Comparison of ENCODE assay signal across 10 mouse cellular contexts in genomic region chr17:31332333-31332732, GRCm38 (mm10). TPM values are rescaled to one million over a fixed set of nuclear protein-coding genes. Genes with fewer than 3 reads are reported as not detected.
A peak's percentile ranks its signal among the peaks of the same experiment; 100 is the strongest.
DNase-seq lines count a peak whose midpoint lies in the region; ATAC-seq and TF ChIP-seq lines count a peak whose summit lies in the region.
"Had no signal": no experiment of that assay in that cellular context is flagged by ENCODE, and none has a peak within 500 bp of the region (broad histone marks: within the 10 kb centered on the region; RNA-seq: fewer than 3 reads in every experiment).

No protein-coding gene starts in this region.

- no peaks in the 10 kb centered on the region for H3K36me3 ChIP-seq in hindbrain, postnatal 0 days (ENCODE audit: insufficient read depth, low read length)
- H3K36me3 ChIP-seq in hindbrain, embryonic 13.5 days: peaks cover 17% of the 10 kb centered on the region
- H3K36me3 ChIP-seq in midbrain, embryonic 14.5 days (ENCODE audit: control insufficient read depth, insufficient read depth, low read length): no peaks in the 10 kb centered on the region; the same call in 1 of the 2 replicates
- peaks cover 6% of the 10 kb centered on the region; the same call in 1 of the 2 replicates for H3K36me3 ChIP-seq in midbrain, embryonic 13.5 days
- no peaks in the 10 kb centered on the region; the same call in 1 of the 2 replicates for H3K36me3 ChIP-seq in splenic B cell, adult 2 months (ENCODE audit: control insufficient read depth, insufficient read depth, low read length, poor library complexity, severe bottlenecking)
- H3K36me3 ChIP-seq in heart, embryonic 11.5 days (ENCODE audit: control insufficient read depth, insufficient read depth, low read length): no peaks in the 10 kb centered on the region

- no peak overlapping the region for H3K9ac ChIP-seq in hindbrain, postnatal 0 days (replicated peaks; ENCODE audit: low read length)
- H3K9ac ChIP-seq in hindbrain, embryonic 13.5 days: no peak overlapping the region
- no peak overlapping the region for H3K9ac ChIP-seq in midbrain, embryonic 14.5 days (replicated peaks; ENCODE audit: low read length)
- no peak overlapping the region for H3K9ac ChIP-seq in midbrain, embryonic 13.5 days (replicated peaks)
- no peak overlapping the region for H3K9ac ChIP-seq in heart, embryonic 11.5 days (ENCODE audit: low read depth, low read length)

- 43% methylated on average over 1 of the region's 1 CpGs for WGBS in hindbrain, postnatal 0 days
- 35% methylated on average over 1 of the region's 1 CpGs for WGBS in hindbrain, embryonic 13.5 days
- 51% methylated on average over 1 of the region's 1 CpGs for WGBS in midbrain, embryonic 14.5 days
- 42% methylated on average over 1 of the region's 1 CpGs for WGBS in midbrain, embryonic 13.5 days
- 30% methylated on average over 1 of the region's 1 CpGs for WGBS in heart, embryonic 11.5 days (ENCODE audit: insufficient replicate concordance)

- peaks cover 3% of the 10 kb centered on the region; the same call in 1 of the 2 replicates for H3K4me1 ChIP-seq in hindbrain, postnatal 0 days (ENCODE audit: insufficient read depth, low read length)
- peaks cover 4% of the 10 kb centered on the region for H3K4me1 ChIP-seq in hindbrain, embryonic 13.5 days (replicated peaks)
- H3K4me1 ChIP-seq in midbrain, embryonic 14.5 days (ENCODE audit: control insufficient read depth, insufficient read depth, low read length): no peaks in the 10 kb centered on the region
- H3K4me1 ChIP-seq in midbrain, embryonic 13.5 days (replicated peaks): 0 out of 2 replicates have a peak, but pooled peaks cover under 1% of the 10 kb centered on the region
- no peaks in the 10 kb centered on the region for H3K4me1 ChIP-seq in heart, embryonic 11.5 days (ENCODE audit: control insufficient read depth, insufficient read depth, low read length)

- no peak overlapping the region for H3K27ac ChIP-seq in hindbrain, postnatal 0 days
- no peak overlapping the region for H3K27ac ChIP-seq in hindbrain, embryonic 13.5 days
- no peak overlapping the region for H3K27ac ChIP-seq in midbrain, embryonic 14.5 days (replicated peaks; ENCODE audit: low read depth, low read length)
- H3K27ac ChIP-seq in midbrain, embryonic 13.5 days: no peak overlapping the region
- H3K27ac ChIP-seq in heart, embryonic 11.5 days (ENCODE audit: low read depth, low read length): no peak overlapping the region

- TF ChIP-seq CTCF in hindbrain, postnatal 0 days (IDR thresholded peaks at IDR 0.05; ENCODE audit: low read depth): peak; percentile 58

- no peaks in the 10 kb centered on the region for H3K27me3 ChIP-seq in hindbrain, postnatal 0 days (ENCODE audit: insufficient read depth, low read length)
- H3K27me3 ChIP-seq in hindbrain, embryonic 13.5 days: no peaks in the 10 kb centered on the region
- H3K27me3 ChIP-seq in midbrain, embryonic 14.5 days (ENCODE audit: control insufficient read depth, insufficient read depth, low read length): no peaks in the 10 kb centered on the region
- H3K27me3 ChIP-seq in midbrain, embryonic 13.5 days: no peaks in the 10 kb centered on the region
- no peaks in the 10 kb centered on the region for H3K27me3 ChIP-seq in splenic B cell, adult 2 months (ENCODE audit: control insufficient read depth, insufficient read depth, low read length, poor library complexity, severe bottlenecking)
- H3K27me3 ChIP-seq in heart, embryonic 11.5 days (ENCODE audit: control insufficient read depth, insufficient read depth, low read length): no peaks in the 10 kb centered on the region

- H3K9me3 ChIP-seq in hindbrain, postnatal 0 days (ENCODE audit: low read length): no peaks in the 10 kb centered on the region
- no peaks in the 10 kb centered on the region for H3K9me3 ChIP-seq in hindbrain, embryonic 13.5 days
- H3K9me3 ChIP-seq in midbrain, embryonic 14.5 days (ENCODE audit: control insufficient read depth, low read length): no peaks in the 10 kb centered on the region
- no peaks in the 10 kb centered on the region for H3K9me3 ChIP-seq in midbrain, embryonic 13.5 days
- no peaks in the 10 kb centered on the region for H3K9me3 ChIP-seq in heart, embryonic 11.5 days (replicated peaks; ENCODE audit: control insufficient read depth, low read length)

- DNase-seq in hindbrain, postnatal 0 days (ENCODE audit: low spot score): peak; percentile 61
- DNase-seq in midbrain, embryonic 14.5 days: peak; percentile 48
- peak; percentile 13 for DNase-seq in Muller cell, postnatal 12 days (ENCODE audit: inconsistent ontology term)
- DNase-seq in splenic B cell, adult 2 months (ENCODE audit: low read depth, low spot score): peak; percentile 62
- no peak for DNase-seq in frontal cortex, postnatal 36 days (ENCODE audit: low spot score in 2 of 2)
- DNase-seq: heart, postnatal 4 days; left cerebral cortex, postnatal 4 days had no signal

- no peak for ATAC-seq in hindbrain, postnatal 0 days
- no peak for ATAC-seq in hindbrain, embryonic 13.5 days (ENCODE audit: low FRiP score)
- no peak for ATAC-seq in midbrain, embryonic 14.5 days (ENCODE audit: low FRiP score, low TSS enrichment)
- no peak for ATAC-seq in midbrain, embryonic 13.5 days
- ATAC-seq in heart, embryonic 11.5 days (replicated peaks; ENCODE audit: insufficient number of reproducible peaks, low FRiP score, low TSS enrichment): no peak

- no peak overlapping the region for H3K4me3 ChIP-seq in hindbrain, postnatal 0 days (ENCODE audit: low read length)
- no peak overlapping the region for H3K4me3 ChIP-seq in hindbrain, embryonic 13.5 days
- H3K4me3 ChIP-seq in midbrain, embryonic 14.5 days (replicated peaks; ENCODE audit: low read depth, low read length): no peak overlapping the region
- H3K4me3 ChIP-seq in midbrain, embryonic 13.5 days (replicated peaks): no peak overlapping the region
- H3K4me3 ChIP-seq in heart, embryonic 11.5 days (ENCODE audit: low read depth, low read length): no peak overlapping the region

- H3K4me2 ChIP-seq in hindbrain, postnatal 0 days (ENCODE audit: low read depth, low read length): no peak overlapping the region
- no peak overlapping the region for H3K4me2 ChIP-seq in hindbrain, embryonic 13.5 days
- H3K4me2 ChIP-seq in midbrain, embryonic 14.5 days (ENCODE audit: low read length): no peak overlapping the region
- H3K4me2 ChIP-seq in midbrain, embryonic 13.5 days (replicated peaks): no peak overlapping the region
- no peak overlapping the region for H3K4me2 ChIP-seq in heart, embryonic 11.5 days

RNA-seq across cellular contexts. Expression of gene Slc37a1, which starts 45.7 kb away (rescaled TPM):
- total RNA-seq in hindbrain, postnatal 0 days (2014; rRNA removed): 8.8 and 10.7 TPM in 2 replicates
- polyA plus RNA-seq in hindbrain, postnatal 0 days (2015; fragmentation: Nextera tagmentation; extraction: Ambion mirVana): 5.7 and 6.8 TPM in 2 replicates
- polyA plus RNA-seq in hindbrain, embryonic 13.5 days (2015; fragmentation: Nextera tagmentation; extraction: Ambion mirVana): 13.2 and 15.5 TPM in 2 replicates
- 12.0 and 12.8 TPM in 2 replicates for polyA plus RNA-seq in midbrain, embryonic 14.5 days (2014; fragmentation: Nextera tagmentation; extraction: Ambion mirVana)
- polyA plus RNA-seq in midbrain, embryonic 13.5 days (2015; fragmentation: Nextera tagmentation; extraction: Ambion mirVana): 11.4 and 17.4 TPM in 2 replicates
- polyA plus RNA-seq in heart, embryonic 11.5 days (2014; fragmentation: Nextera tagmentation; extraction: Ambion mirVana): 4.6 TPM in 2 replicates

RNA-seq across cellular contexts. Expression of gene Pde9a, which starts 53.7 kb away (rescaled TPM):
- total RNA-seq in hindbrain, postnatal 0 days (2014; rRNA removed): 34.4 and 39.8 TPM in 2 replicates
- 35.2 and 36.3 TPM in 2 replicates for polyA plus RNA-seq in hindbrain, postnatal 0 days (2015; fragmentation: Nextera tagmentation; extraction: Ambion mirVana)
- polyA plus RNA-seq in hindbrain, embryonic 13.5 days (2015; fragmentation: Nextera tagmentation; extraction: Ambion mirVana): 36.7 and 37.8 TPM in 2 replicates
- 34.6 and 36.5 TPM in 2 replicates for polyA plus RNA-seq in midbrain, embryonic 14.5 days (2014; fragmentation: Nextera tagmentation; extraction: Ambion mirVana)
- polyA plus RNA-seq in midbrain, embryonic 13.5 days (2015; fragmentation: Nextera tagmentation; extraction: Ambion mirVana): 42.0 and 46.2 TPM in 2 replicates
- 7.1 and 9.9 TPM in 2 replicates for polyA plus RNA-seq in heart, embryonic 11.5 days (2014; fragmentation: Nextera tagmentation; extraction: Ambion mirVana)

RNA-seq across cellular contexts. Expression of gene Rsph1, which starts 55.1 kb away (rescaled TPM):
- 0.50 and 1.3 TPM in 2 replicates for total RNA-seq in hindbrain, postnatal 0 days (2014; rRNA removed)
- polyA plus RNA-seq in hindbrain, postnatal 0 days (2015; fragmentation: Nextera tagmentation; extraction: Ambion mirVana): 8.9 TPM in 2 replicates
- polyA plus RNA-seq in hindbrain, embryonic 13.5 days (2015; fragmentation: Nextera tagmentation; extraction: Ambion mirVana): 5.4 and 9.0 TPM in 2 replicates
- 1.5 and 2.0 TPM in 2 replicates for polyA plus RNA-seq in midbrain, embryonic 14.5 days (2014; fragmentation: Nextera tagmentation; extraction: Ambion mirVana)
- 2.4 and 2.7 TPM in 2 replicates for polyA plus RNA-seq in midbrain, embryonic 13.5 days (2015; fragmentation: Nextera tagmentation; extraction: Ambion mirVana)
- 1.7 and 1.9 TPM in 2 replicates for polyA plus RNA-seq in heart, embryonic 11.5 days (2014; fragmentation: Nextera tagmentation; extraction: Ambion mirVana)

Comparison
In these comparisons a context has a peak if more than half of its experiments do, and no peak if none do; other contexts are left out.
1. DNase-seq: peak in hindbrain, postnatal 0 days (single experiment), midbrain, embryonic 14.5 days (single experiment), Muller cell, postnatal 12 days (single experiment) and splenic B cell, adult 2 months (single experiment); none in frontal cortex, postnatal 36 days (0 of 2).